10 mouse cellular contexts compared by ENCODE assay signal in the genomic region with DNA sequence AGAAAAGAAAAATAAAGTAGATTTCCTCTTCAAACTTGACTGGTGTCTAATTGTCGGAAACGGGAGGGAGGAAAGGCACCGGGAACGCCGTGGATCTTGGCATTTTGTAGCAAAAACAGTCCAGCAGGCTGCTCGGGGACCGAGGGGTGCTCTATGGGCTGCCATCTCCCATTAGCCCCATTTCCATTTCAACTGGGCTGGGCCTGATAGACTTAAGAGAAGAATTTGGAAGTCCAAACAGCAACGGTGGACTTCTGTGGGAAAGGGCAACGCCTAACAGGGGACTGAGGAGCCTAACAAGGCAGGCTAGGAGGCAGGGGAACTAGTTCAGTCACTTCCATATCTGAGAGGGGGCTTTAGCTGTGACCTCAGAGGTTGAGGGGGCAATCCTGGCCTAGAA. TPM values are rescaled to one million over a fixed set of nuclear protein-coding genes. Genes with fewer than 3 reads are reported as not detected.
DNase-seq lines count a peak whose midpoint lies in the region; ATAC-seq and TF ChIP-seq lines count a peak whose summit lies in the region.
"Had no signal": no experiment of that assay in that cellular context is flagged by ENCODE, and none has a peak within 500 bp of the region (broad histone marks: within the 10 kb centered on the region; RNA-seq: fewer than 3 reads in every experiment).

No protein-coding gene starts in this region.

- intact Hi-C loops in gastrocnemius, adult 2 months (cut with DNase I): no loop called here

- no peak for ATAC-seq in lung, embryonic 16.5 days (ENCODE audit: low read depth)
- no peak for ATAC-seq in liver, embryonic 12.5 days
- no peak for ATAC-seq in stomach, embryonic 15.5 days (ENCODE audit: insufficient read depth, low FRiP score, low read depth)

- H3K27ac ChIP-seq in gastrocnemius, adult 2 months: no peak overlapping the region
- H3K27ac ChIP-seq in lung, embryonic 16.5 days (ENCODE audit: low read length): no peak overlapping the region
- no peak overlapping the region for H3K27ac ChIP-seq in liver, embryonic 12.5 days
- H3K27ac ChIP-seq in stomach, embryonic 15.5 days: no peak overlapping the region

- 4% methylated on average over 9 of the region's 9 CpGs for WGBS in lung, embryonic 16.5 days
- 13% methylated on average over 9 of the region's 9 CpGs for WGBS in liver, embryonic 12.5 days (ENCODE audit: insufficient replicate concordance)
- WGBS in stomach, embryonic 15.5 days: 12% methylated on average over 9 of the region's 9 CpGs

- DNase-seq in gastrocnemius, adult 2 months: no peak
- no peak for DNase-seq in gastrocnemius, postnatal 4 days (ENCODE audit: low spot score in 2 of 2)
- DNase-seq in lung, postnatal 25 days (ENCODE audit: low spot score): no peak
- DNase-seq in frontal cortex, adult 2 months (ENCODE audit: extremely low spot score in 1 of 2, low spot score in 1 of 2): no peak
- DNase-seq in MN1 (ENCODE audit: low spot score): no peak

- H3K4me3 ChIP-seq in gastrocnemius, adult 2 months: peak overlapping the region; percentile 62
- peak overlapping the region; percentile 34 for H3K4me3 ChIP-seq in lung, embryonic 16.5 days (ENCODE audit: low read length)
- no peak overlapping the region for H3K4me3 ChIP-seq in liver, embryonic 12.5 days
- peak overlapping the region; percentile 27 for H3K4me3 ChIP-seq in stomach, embryonic 15.5 days (replicated peaks)

- peak overlapping the region; percentile 48 for H3K4me2 ChIP-seq in lung, embryonic 16.5 days (ENCODE audit: low read depth, low read length)
- H3K4me2 ChIP-seq in liver, embryonic 12.5 days: peak overlapping the region; percentile 39; the same call in 1 of the 2 replicates
- peak overlapping the region; percentile 53 for H3K4me2 ChIP-seq in stomach, embryonic 15.5 days

- H3K4me1 ChIP-seq in lung, embryonic 16.5 days (replicated peaks; ENCODE audit: control insufficient read depth, insufficient read depth, low read length): peaks cover 15% of the 10 kb centered on the region
- peaks cover 25% of the 10 kb centered on the region for H3K4me1 ChIP-seq in liver, embryonic 12.5 days
- peaks cover 29% of the 10 kb centered on the region for H3K4me1 ChIP-seq in stomach, embryonic 15.5 days

- no peak for TF ChIP-seq CTCF in gastrocnemius, adult 2 months (IDR thresholded peaks at IDR 0.05)

- H3K9ac ChIP-seq in lung, embryonic 16.5 days (ENCODE audit: low read length): no peak overlapping the region
- no peak overlapping the region for H3K9ac ChIP-seq in liver, embryonic 12.5 days
- H3K9ac ChIP-seq in stomach, embryonic 15.5 days: no peak overlapping the region

- H3K36me3 ChIP-seq in lung, embryonic 16.5 days (ENCODE audit: control insufficient read depth, insufficient read depth, low read length): no peaks in the 10 kb centered on the region
- no peaks in the 10 kb centered on the region for H3K36me3 ChIP-seq in liver, embryonic 12.5 days
- H3K36me3 ChIP-seq in stomach, embryonic 15.5 days: no peaks in the 10 kb centered on the region

- no peaks in the 10 kb centered on the region for H3K9me3 ChIP-seq in lung, embryonic 16.5 days (ENCODE audit: control insufficient read depth, low read length)
- H3K9me3 ChIP-seq in liver, embryonic 12.5 days (replicated peaks): no peaks in the 10 kb centered on the region
- no peaks in the 10 kb centered on the region for H3K9me3 ChIP-seq in stomach, embryonic 15.5 days

- peaks cover 72% of the 10 kb centered on the region for H3K27me3 ChIP-seq in lung, embryonic 16.5 days (ENCODE audit: control insufficient read depth, insufficient read depth, low read depth, low read length)
- H3K27me3 ChIP-seq in liver, embryonic 12.5 days (replicated peaks): peaks cover 95% of the 10 kb centered on the region
- H3K27me3 ChIP-seq in stomach, embryonic 15.5 days (replicated peaks): peaks cover 69% of the 10 kb centered on the region

RNA-seq across cellular contexts. Expression of gene Oxt, which starts 1.0 kb away (rescaled TPM):
- not detected for total RNA-seq in gastrocnemius, adult 2 months (2021)
- not detected for total RNA-seq in gastrocnemius, postnatal 4 days (2021)
- not detected in 2 replicates for polyA plus RNA-seq in lung, embryonic 16.5 days (2015; fragmentation: Nextera tagmentation; extraction: Ambion mirVana)
- polyA plus RNA-seq in liver, embryonic 12.5 days (2016; fragmentation: Nextera tagmentation; extraction: Ambion mirVana): not detected in 2 replicates
- not detected in 2 replicates for polyA plus RNA-seq in stomach, embryonic 15.5 days (2015; fragmentation: Nextera tagmentation; extraction: Ambion mirVana)
- 0.76 TPM in 1 of 2 replicates, not detected in the other for polyA plus RNA-seq in frontal cortex, adult 2 months (2012; rRNA removed)
- total RNA-seq: layer of hippocampus, adult 18-20 months; monocyte, adult 5-6 weeks had no signal

RNA-seq across cellular contexts. Expression of gene Avp, which starts 5.3 kb away (rescaled TPM):
- total RNA-seq in gastrocnemius, adult 2 months (2021): not detected
- total RNA-seq in gastrocnemius, postnatal 4 days (2021): not detected
- polyA plus RNA-seq in lung, embryonic 16.5 days (2015; fragmentation: Nextera tagmentation; extraction: Ambion mirVana): not detected in 2 replicates
- polyA plus RNA-seq in liver, embryonic 12.5 days (2016; fragmentation: Nextera tagmentation; extraction: Ambion mirVana): not detected in 2 replicates
- polyA plus RNA-seq in stomach, embryonic 15.5 days (2015; fragmentation: Nextera tagmentation; extraction: Ambion mirVana): not detected in 2 replicates
- polyA plus RNA-seq in frontal cortex, adult 2 months (2012; rRNA removed): 0.50 and 0.76 TPM in 2 replicates
- total RNA-seq: monocyte, adult 5-6 weeks had no signal

RNA-seq across cellular contexts. Expression of gene Mrps26, which starts 13.5 kb away (rescaled TPM):
- total RNA-seq in gastrocnemius, adult 2 months (2021): 10 to 100 TPM; 44.7 to 53.9 TPM
- 10 to 100 TPM; 51.9 to 60.9 TPM for total RNA-seq in gastrocnemius, postnatal 4 days (2021)
- 71.8 and 78.7 TPM in 2 replicates for polyA plus RNA-seq in lung, embryonic 16.5 days (2015; fragmentation: Nextera tagmentation; extraction: Ambion mirVana)
- polyA plus RNA-seq in liver, embryonic 12.5 days (2016; fragmentation: Nextera tagmentation; extraction: Ambion mirVana): 77.5 and 79.8 TPM in 2 replicates
- polyA plus RNA-seq in stomach, embryonic 15.5 days (2015; fragmentation: Nextera tagmentation; extraction: Ambion mirVana): 80.8 and 87.4 TPM in 2 replicates
- polyA plus RNA-seq in frontal cortex, adult 2 months (2012; rRNA removed): 80.5 and 86.1 TPM in 2 replicates

RNA-seq across cellular contexts. Expression of gene Fastkd5, which starts 52.8 kb away (rescaled TPM):
- 1 to 10 TPM; 6.0 to 7.5 TPM for total RNA-seq in gastrocnemius, adult 2 months (2021)
- 1 to 10 TPM; 7.3 to 8.2 TPM for total RNA-seq in gastrocnemius, postnatal 4 days (2021)
- 15.4 and 16.6 TPM in 2 replicates for polyA plus RNA-seq in lung, embryonic 16.5 days (2015; fragmentation: Nextera tagmentation; extraction: Ambion mirVana)
- 16.1 and 16.9 TPM in 2 replicates for polyA plus RNA-seq in liver, embryonic 12.5 days (2016; fragmentation: Nextera tagmentation; extraction: Ambion mirVana)
- 13.6 and 15.2 TPM in 2 replicates for polyA plus RNA-seq in stomach, embryonic 15.5 days (2015; fragmentation: Nextera tagmentation; extraction: Ambion mirVana)
- 3.8 TPM in 2 replicates for polyA plus RNA-seq in frontal cortex, adult 2 months (2012; rRNA removed)

RNA-seq across cellular contexts. Expression of gene Ubox5, which starts 52.8 kb away (rescaled TPM):
- 1 to 10 TPM; 4.9 to 5.0 TPM for total RNA-seq in gastrocnemius, adult 2 months (2021)
- total RNA-seq in gastrocnemius, postnatal 4 days (2021): 1 to 10 TPM; 5.9 TPM
- polyA plus RNA-seq in lung, embryonic 16.5 days (2015; fragmentation: Nextera tagmentation; extraction: Ambion mirVana): 9.0 and 10.8 TPM in 2 replicates
- polyA plus RNA-seq in liver, embryonic 12.5 days (2016; fragmentation: Nextera tagmentation; extraction: Ambion mirVana): 7.8 and 8.4 TPM in 2 replicates
- 10.4 and 11.4 TPM in 2 replicates for polyA plus RNA-seq in stomach, embryonic 15.5 days (2015; fragmentation: Nextera tagmentation; extraction: Ambion mirVana)
- polyA plus RNA-seq in frontal cortex, adult 2 months (2012; rRNA removed): 9.8 and 11.2 TPM in 2 replicates
